ENCODE assay signal across 8 mouse cellular contexts in the genomic region with DNA sequence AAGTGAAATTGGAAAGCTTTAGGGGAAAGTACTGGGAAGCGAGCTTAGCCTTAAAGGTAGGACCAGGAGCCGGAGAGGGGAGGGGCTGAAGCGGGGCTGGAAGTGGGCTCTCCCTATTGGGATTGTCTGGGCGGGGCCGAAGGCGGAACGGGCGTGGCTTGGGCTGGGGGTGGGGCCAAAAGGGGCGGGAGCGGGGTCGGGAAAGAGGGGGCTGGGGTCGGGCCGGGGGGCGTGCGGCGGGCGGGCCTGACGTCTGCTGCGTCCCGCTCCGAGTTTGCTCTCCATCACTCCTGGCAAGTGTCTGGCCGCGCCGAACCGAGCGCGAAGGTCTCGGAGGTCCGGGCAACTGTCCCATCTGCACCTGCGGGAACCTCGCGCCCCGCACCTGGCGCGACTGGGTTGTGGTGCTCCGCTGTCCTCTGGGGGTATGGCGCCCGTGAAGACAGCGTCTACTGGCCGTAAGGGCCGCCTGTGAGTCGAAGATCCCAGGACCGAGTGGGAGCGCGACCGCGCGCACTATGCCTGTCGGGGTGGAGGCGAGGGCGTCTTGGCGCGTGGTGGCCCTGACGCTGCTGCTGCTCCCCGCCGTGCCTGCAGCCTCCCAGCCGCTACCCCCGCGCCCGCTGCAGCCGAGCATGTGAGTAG. TPM values are rescaled to one million over a fixed set of nuclear protein-coding genes. Genes with fewer than 3 reads are reported as not detected.
A peak's percentile ranks its signal among the peaks of the same experiment; 100 is the strongest.
DNase-seq lines count a peak whose midpoint lies in the region; ATAC-seq lines count a peak whose summit lies in the region.

Gene Megf6 (plus strand): TSS at position 225 of the 645 bp plus-strand sequence.

- ATAC-seq in erythroid progenitor cell, adult 5-6 weeks (replicated peaks; ENCODE audit: low FRiP score, poor library complexity, severe bottlenecking): no peak

- peak; percentile 12 for DNase-seq in cerebellum, adult 11-12 months
- DNase-seq in cerebellum, adult 18-20 months: no peak
- DNase-seq in WW6 (ENCODE audit: low read depth, low spot score): peak; percentile 42
- no peak for DNase-seq in gonadal fat pad, adult 2 months (ENCODE audit: low read depth)
- DNase-seq in kidney, postnatal 14 days: peak; percentile 53
- peak; percentile 84 for DNase-seq in mesoderm, embryonic 11.5 days (ENCODE audit: low read depth, low spot score)
- peak; percentile 14 to 35 for DNase-seq in urinary bladder, postnatal 36 days (ENCODE audit: low spot score in 2 of 2)

RNA-seq across cellular contexts. Expression of gene Megf6, which starts in this region (rescaled TPM):
- polyA plus RNA-seq in gonadal fat pad, adult 2 months (2012; rRNA removed): 18.3 and 27.3 TPM in 2 replicates
- total RNA-seq in erythroid progenitor cell, adult 5-6 weeks (2015; ENCODE audit: low replicate concordance): not detected in 2 replicates
- not detected in 2 replicates for total RNA-seq in erythroid progenitor cell, adult 5-6 weeks (2017; ENCODE audit: low replicate concordance)

Comparison
In these comparisons a context has a peak if more than half of its experiments do, and no peak if none do; other contexts are left out.
1. DNase-seq: peak in cerebellum, adult 11-12 months (single experiment), WW6 (single experiment), kidney, postnatal 14 days (single experiment), mesoderm, embryonic 11.5 days (single experiment) and urinary bladder, postnatal 36 days (2 of 2); none in cerebellum, adult 18-20 months (0 of 2) and gonadal fat pad, adult 2 months (single experiment).